Mouse (Mus musculus): Measurements from ENCODE around the gene Foxc1. TPM values are rescaled to one million over a fixed set of nuclear protein-coding genes. Genes with fewer than 3 reads are reported as not detected.

Gene Foxc1
- total and polyA plus RNA-seq, 2 experiments = 0.05 to 0.09 TPM

DNA sequence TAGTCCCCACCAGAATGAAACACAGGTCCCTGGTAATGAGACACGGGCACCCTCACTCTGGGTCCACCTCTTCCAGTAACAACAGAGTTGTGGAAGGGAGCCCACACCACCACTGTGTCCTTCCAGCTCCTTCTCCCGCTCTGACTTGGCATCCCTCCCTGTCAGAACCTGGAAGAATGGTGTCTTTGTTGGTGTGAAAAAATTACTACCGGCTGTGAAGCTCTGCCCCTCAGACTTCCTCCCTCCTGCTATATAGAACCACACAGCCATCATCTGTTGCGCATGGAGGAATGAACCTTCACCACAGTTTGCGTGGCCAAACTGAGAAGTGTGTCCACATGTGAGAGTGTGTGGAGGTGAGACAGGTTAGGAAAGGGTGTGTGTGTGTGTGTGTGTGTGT, 30.7 kb upstream of the Foxc1 start:
- no peak overlapping the region for H3K9ac ChIP-seq (ENCODE audit: low read depth, low read length)
- no peaks in the 10 kb centered on the region for H3K79me2 ChIP-seq (ENCODE audit: control insufficient read depth, insufficient read depth, low read length)
- peaks cover 8% of the 10 kb centered on the region; the same call in 1 of the 2 replicates for H3K4me1 ChIP-seq (ENCODE audit: control insufficient read depth, insufficient read depth, low read length)
- no peak overlapping the region for H3K4me3 ChIP-seq (ENCODE audit: insufficient read depth, low read depth, low read length)
- 87% methylated on average over 5 of the region's 5 CpGs for WGBS
- H3K27me3 ChIP-seq (ENCODE audit: control insufficient read depth, insufficient read depth, low read length) = no peaks in the 10 kb centered on the region
- no peaks in the 10 kb centered on the region for H3K36me3 ChIP-seq (ENCODE audit: control insufficient read depth, insufficient read depth, low read length)
- H3K27ac ChIP-seq (replicated peaks; ENCODE audit: insufficient read depth, low read depth, low read length) = no peak overlapping the region
- DNase-seq (ENCODE audit: extremely low read depth, low read depth, low spot score) = no peak
- TF ChIP-seq CTCF (IDR thresholded peaks at IDR 0.05; ENCODE audit: low read depth, low read length) = no peak
- no peak for TF ChIP-seq POLR2A (IDR thresholded peaks at IDR 0.05; ENCODE audit: extremely low read depth, insufficient read depth, low read length)

GRCm38 (mm10) chr13:31779281-31779981, 27.0 kb upstream of the Foxc1 start:
- peak; percentile 94 for DNase-seq (ENCODE audit: extremely low read depth, low read depth, low spot score)
- H3K79me2 ChIP-seq (ENCODE audit: control insufficient read depth, insufficient read depth, low read length) = no peaks in the 10 kb centered on the region
- WGBS = 20% methylated on average over 17 of the region's 17 CpGs
- peak overlapping the region; percentile 87 for H3K27ac ChIP-seq (replicated peaks; ENCODE audit: insufficient read depth, low read depth, low read length)
- H3K4me1 ChIP-seq (ENCODE audit: control insufficient read depth, insufficient read depth, low read length) = peaks cover 8% of the 10 kb centered on the region; the same call in 1 of the 2 replicates
- H3K36me3 ChIP-seq (ENCODE audit: control insufficient read depth, insufficient read depth, low read length) = no peaks in the 10 kb centered on the region
- TF ChIP-seq POLR2A (IDR thresholded peaks at IDR 0.05; ENCODE audit: extremely low read depth, insufficient read depth, low read length) (no peak), CTCF (IDR thresholded peaks at IDR 0.05; ENCODE audit: low read depth, low read length) (no peak)
- H3K9ac ChIP-seq (ENCODE audit: low read depth, low read length) = no peak overlapping the region
- H3K4me3 ChIP-seq (ENCODE audit: insufficient read depth, low read depth, low read length) = peak overlapping the region; percentile 20; the same call in 1 of the 2 replicates
- no peaks in the 10 kb centered on the region for H3K27me3 ChIP-seq (ENCODE audit: control insufficient read depth, insufficient read depth, low read length)

DNA sequence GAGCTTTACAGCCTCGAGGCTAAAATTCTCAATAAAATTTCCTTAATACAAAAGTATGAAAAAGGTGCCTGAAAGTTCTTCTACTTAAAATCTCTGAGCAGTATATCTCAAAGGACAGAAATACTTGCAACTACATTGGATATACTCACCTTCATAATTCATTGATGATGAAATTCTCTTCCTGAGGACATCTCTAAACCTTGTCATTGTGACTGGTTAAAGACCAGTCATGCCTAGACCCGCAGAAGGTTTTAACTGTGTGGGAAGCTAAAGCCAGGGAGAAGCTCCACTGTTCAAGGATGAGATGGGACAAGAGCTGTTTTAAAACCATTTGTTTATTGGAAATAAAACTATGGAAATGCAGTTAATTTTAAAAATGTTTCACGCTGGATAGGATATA, 26.1 kb upstream of the Foxc1 start:
- no peaks in the 10 kb centered on the region for H3K79me2 ChIP-seq (ENCODE audit: control insufficient read depth, insufficient read depth, low read length)
- H3K9ac ChIP-seq (ENCODE audit: low read depth, low read length) = no peak overlapping the region
- H3K4me3 ChIP-seq (ENCODE audit: insufficient read depth, low read depth, low read length) = no peak overlapping the region
- H3K27me3 ChIP-seq (ENCODE audit: control insufficient read depth, insufficient read depth, low read length) = no peaks in the 10 kb centered on the region
- no peak overlapping the region for H3K27ac ChIP-seq (replicated peaks; ENCODE audit: insufficient read depth, low read depth, low read length)
- peaks cover 8% of the 10 kb centered on the region; the same call in 1 of the 2 replicates for H3K4me1 ChIP-seq (ENCODE audit: control insufficient read depth, insufficient read depth, low read length)
- WGBS = 88% methylated on average over 3 of the region's 3 CpGs
- no peak for DNase-seq (ENCODE audit: extremely low read depth, low read depth, low spot score)
- no peaks in the 10 kb centered on the region for H3K36me3 ChIP-seq (ENCODE audit: control insufficient read depth, insufficient read depth, low read length)
- no peak for TF ChIP-seq POLR2A (IDR thresholded peaks at IDR 0.05; ENCODE audit: extremely low read depth, insufficient read depth, low read length)
- TF ChIP-seq CTCF (IDR thresholded peaks at IDR 0.05; ENCODE audit: low read depth, low read length) = no peak

DNA sequence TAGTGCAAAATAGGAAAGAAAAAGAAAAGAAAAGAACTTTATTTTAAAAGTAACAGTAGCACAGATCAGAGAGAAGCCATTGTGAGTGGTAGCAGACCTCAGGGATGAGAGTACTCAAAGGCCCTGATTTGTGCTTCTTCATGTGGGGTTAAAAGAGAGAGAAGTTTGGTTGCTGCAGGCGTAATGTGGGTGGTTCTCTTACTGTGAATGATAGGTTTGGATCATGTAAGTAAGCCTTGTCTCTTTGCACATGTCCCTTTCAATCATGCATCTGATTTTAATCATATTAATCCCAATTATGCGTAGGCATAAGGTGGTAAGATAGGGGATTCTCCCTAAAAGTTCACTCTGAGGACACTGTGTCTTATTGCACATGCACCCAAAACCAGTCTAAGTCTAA, 24.4 kb upstream of the Foxc1 start:
- no peak for TF ChIP-seq POLR2A (IDR thresholded peaks at IDR 0.05; ENCODE audit: extremely low read depth, insufficient read depth, low read length)
- TF ChIP-seq CTCF (IDR thresholded peaks at IDR 0.05; ENCODE audit: low read depth, low read length) = no peak
- H3K4me1 ChIP-seq (ENCODE audit: control insufficient read depth, insufficient read depth, low read length) = peaks cover 6% of the 10 kb centered on the region; the same call in 1 of the 2 replicates
- H3K9ac ChIP-seq (ENCODE audit: low read depth, low read length) = no peak overlapping the region
- no peaks in the 10 kb centered on the region for H3K27me3 ChIP-seq (ENCODE audit: control insufficient read depth, insufficient read depth, low read length)
- no peak overlapping the region for H3K4me3 ChIP-seq (ENCODE audit: insufficient read depth, low read depth, low read length)
- H3K36me3 ChIP-seq (ENCODE audit: control insufficient read depth, insufficient read depth, low read length) = no peaks in the 10 kb centered on the region
- no peak overlapping the region for H3K27ac ChIP-seq (replicated peaks; ENCODE audit: insufficient read depth, low read depth, low read length)
- 94% methylated on average over 2 of the region's 2 CpGs for WGBS
- H3K79me2 ChIP-seq (ENCODE audit: control insufficient read depth, insufficient read depth, low read length) = no peaks in the 10 kb centered on the region
- no peak for DNase-seq (ENCODE audit: extremely low read depth, low read depth, low spot score)

DNA sequence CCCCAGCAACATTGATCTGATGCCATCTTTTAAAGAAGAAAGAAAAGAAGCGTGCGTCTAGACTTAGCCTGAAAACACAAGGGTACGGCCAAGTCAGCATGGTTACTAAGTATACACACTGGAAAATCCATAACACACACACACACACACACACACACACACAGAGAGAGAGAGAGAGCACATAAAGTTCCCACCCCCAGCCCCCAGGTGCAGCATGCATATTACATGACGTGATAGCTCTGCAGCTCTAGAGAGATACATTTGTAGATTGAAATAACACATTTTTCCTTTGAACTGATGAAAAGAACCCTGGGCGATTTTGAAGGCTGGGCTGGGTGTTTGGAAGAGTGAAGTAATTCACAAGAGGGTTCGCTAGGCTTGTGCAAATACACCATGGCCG, 21.7 kb upstream of the Foxc1 start:
- Histone ChIP-seq H3K79me2 (ENCODE audit: control insufficient read depth, insufficient read depth, low read length) (no peaks in the 10 kb centered on the region), H3K27me3 (ENCODE audit: control insufficient read depth, insufficient read depth, low read length) (no peaks in the 10 kb centered on the region), H3K4me1 (ENCODE audit: control insufficient read depth, insufficient read depth, low read length) (peaks cover under 1% of the 10 kb centered on the region; the same call in 1 of the 2 replicates), H3K27ac (replicated peaks; ENCODE audit: insufficient read depth, low read depth, low read length) (no peak overlapping the region), H3K36me3 (ENCODE audit: control insufficient read depth, insufficient read depth, low read length) (no peaks in the 10 kb centered on the region), H3K9ac (ENCODE audit: low read depth, low read length) (no peak overlapping the region), H3K4me3 (ENCODE audit: insufficient read depth, low read depth, low read length) (no peak overlapping the region)
- WGBS = 83% methylated on average over 7 of the region's 7 CpGs
- no peak for TF ChIP-seq POLR2A (IDR thresholded peaks at IDR 0.05; ENCODE audit: extremely low read depth, insufficient read depth, low read length)
- TF ChIP-seq CTCF (IDR thresholded peaks at IDR 0.05; ENCODE audit: low read depth, low read length) = no peak
- DNase-seq (ENCODE audit: extremely low read depth, low read depth, low spot score) = no peak

- TF ChIP-seq POLR2A (IDR thresholded peaks at IDR 0.05; ENCODE audit: extremely low read depth, insufficient read depth, low read length) = no peak
- peak; percentile 90 for TF ChIP-seq CTCF (IDR thresholded peaks at IDR 0.05; ENCODE audit: low read depth, low read length)
- Histone ChIP-seq H3K9ac (ENCODE audit: low read depth, low read length) (no peak overlapping the region), H3K36me3 (ENCODE audit: control insufficient read depth, insufficient read depth, low read length) (no peaks in the 10 kb centered on the region), H3K27me3 (ENCODE audit: control insufficient read depth, insufficient read depth, low read length) (no peaks in the 10 kb centered on the region; the same call in 1 of the 2 replicates), H3K4me1 (ENCODE audit: control insufficient read depth, insufficient read depth, low read length) (no peaks in the 10 kb centered on the region), H3K79me2 (ENCODE audit: control insufficient read depth, insufficient read depth, low read length) (no peaks in the 10 kb centered on the region), H3K27ac (replicated peaks; ENCODE audit: insufficient read depth, low read depth, low read length) (no peak overlapping the region), H3K4me3 (ENCODE audit: insufficient read depth, low read depth, low read length) (no peak overlapping the region)
- 12% methylated on average over 17 of the region's 17 CpGs for WGBS
- DNase-seq (ENCODE audit: extremely low read depth, low read depth, low spot score) = peak; percentile 34
Measured at GRCm38 (mm10) chr13:31792480-31793132, 13.8 kb upstream of the Foxc1 start.

Measured in liver, adult 2 months (tissue).